ENCODE assay signal across 10 mouse cellular contexts in the genomic region with DNA sequence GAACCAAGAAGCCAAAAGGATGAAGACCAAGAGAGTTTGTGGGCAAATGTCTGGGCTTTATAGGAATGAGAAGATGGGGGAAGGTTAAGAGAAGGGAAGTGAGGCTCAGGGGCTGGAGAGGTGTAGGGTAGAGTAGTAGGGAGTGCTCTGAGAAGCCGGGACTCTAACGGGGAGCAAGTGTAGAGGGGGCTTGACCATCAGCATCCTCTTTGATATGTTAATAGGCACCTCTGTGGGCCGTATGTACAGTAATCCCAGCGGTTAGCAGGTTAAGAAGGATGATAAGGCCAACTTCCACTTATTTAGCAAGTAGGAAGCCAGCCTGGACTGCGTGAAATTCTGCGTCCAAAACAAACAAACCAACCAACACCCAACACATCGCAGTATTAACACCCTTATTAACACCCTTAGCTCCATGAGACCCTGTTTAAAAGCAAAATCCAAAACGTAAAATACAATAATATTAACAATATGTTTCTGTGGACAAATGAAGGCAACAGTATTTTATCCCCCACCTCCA. TPM values are rescaled to one million over a fixed set of nuclear protein-coding genes. Genes with fewer than 3 reads are reported as not detected.
A peak's percentile ranks its signal among the peaks of the same experiment; 100 is the strongest.
DNase-seq lines count a peak whose midpoint lies in the region; ATAC-seq and TF ChIP-seq lines count a peak whose summit lies in the region.
"Had no signal": no experiment of that assay in that cellular context is flagged by ENCODE, and none has a peak within 500 bp of the region (broad histone marks: within the 10 kb centered on the region; RNA-seq: fewer than 3 reads in every experiment).

No protein-coding gene starts in this region.

- DNase-seq in heart, postnatal 25 days (ENCODE audit: low spot score) = no peak
- DNase-seq in lung, adult 18-20 months = no peak
- no peak for DNase-seq in cerebellum, postnatal 10 days

- H3K4me1 ChIP-seq in heart, embryonic 14.5 days (ENCODE audit: control insufficient read depth in 2 of 2, insufficient read depth in 2 of 2, low read length in 2 of 2) = peaks cover 13 to 16% of the 10 kb centered on the region in 2 experiments
- 0 out of 2 replicates have a peak, but pooled peaks cover 1% of the 10 kb centered on the region for H3K4me1 ChIP-seq in cortical plate, adult 2 months (ENCODE audit: control insufficient read depth, insufficient read depth, low read length)
- peaks cover 3% of the 10 kb centered on the region for H3K4me1 ChIP-seq in hindbrain, embryonic 16.5 days (ENCODE audit: control insufficient read depth, insufficient read depth, low read depth, low read length)
- H3K4me1 ChIP-seq in midbrain, embryonic 15.5 days = peaks cover 47% of the 10 kb centered on the region

- no peak for TF ChIP-seq POLR2A in cortical plate, adult 2 months (IDR thresholded peaks at IDR 0.05; ENCODE audit: extremely low read depth, insufficient read depth, low read length)

- no peaks in the 10 kb centered on the region for H3K27me3 ChIP-seq in heart, embryonic 14.5 days (ENCODE audit: control insufficient read depth, insufficient read depth, low read length)
- H3K27me3 ChIP-seq in hindbrain, embryonic 16.5 days (replicated peaks; ENCODE audit: control insufficient read depth, insufficient read depth, low read length) = no peaks in the 10 kb centered on the region
- H3K27me3 ChIP-seq in midbrain, embryonic 15.5 days (replicated peaks) = no peaks in the 10 kb centered on the region

- TF ChIP-seq CTCF in cortical plate, adult 2 months (IDR thresholded peaks at IDR 0.05; ENCODE audit: extremely low read depth, insufficient read depth, low read length) = no peak

- H3K4me2 ChIP-seq in heart, embryonic 14.5 days (ENCODE audit: low read length) = peak overlapping the region; percentile 68
- H3K4me2 ChIP-seq in hindbrain, embryonic 16.5 days (ENCODE audit: low read length) = peak overlapping the region; percentile 90
- peak overlapping the region; percentile 65 for H3K4me2 ChIP-seq in midbrain, embryonic 15.5 days

- peak overlapping the region; percentile 76 for H3K9ac ChIP-seq in heart, embryonic 14.5 days (ENCODE audit: low read length)
- peak overlapping the region; percentile 88 for H3K9ac ChIP-seq in hindbrain, embryonic 16.5 days (ENCODE audit: low read depth, low read length)
- H3K9ac ChIP-seq in midbrain, embryonic 15.5 days = peak overlapping the region; percentile 69

- no peaks in the 10 kb centered on the region for H3K9me3 ChIP-seq in heart, embryonic 14.5 days (ENCODE audit: control insufficient read depth, low read length)
- H3K9me3 ChIP-seq in hindbrain, embryonic 16.5 days (ENCODE audit: control insufficient read depth, low read length) = no peaks in the 10 kb centered on the region
- no peaks in the 10 kb centered on the region for H3K9me3 ChIP-seq in midbrain, embryonic 15.5 days
- H3K9me3 ChIP-seq: G1E had no signal

- intact Hi-C loops in heart, postnatal 25 days (cut with DNase I) = loop anchor here (5.0 kb wide), 1 partner anchor 43 kb away; a partner anchor contains a TSS

- 19% methylated on average over 8 of the region's 8 CpGs for WGBS in heart, embryonic 14.5 days
- 11% methylated on average over 8 of the region's 8 CpGs for WGBS in hindbrain, embryonic 16.5 days
- WGBS in midbrain, embryonic 15.5 days = 4% methylated on average over 8 of the region's 8 CpGs

- H3K4me3 ChIP-seq in heart, embryonic 14.5 days (ENCODE audit: control insufficient read depth in 1 of 2, insufficient read depth in 1 of 2, low read depth in 1 of 2, low read length in 2 of 2) = peak overlapping the region; percentile 48 to 52; a peak in 3 of 4 replicates
- peak overlapping the region; percentile 39 for H3K4me3 ChIP-seq in cortical plate, adult 2 months (ENCODE audit: insufficient read depth, low read length)
- H3K4me3 ChIP-seq in hindbrain, embryonic 16.5 days (ENCODE audit: low read length) = peak overlapping the region; percentile 55
- H3K4me3 ChIP-seq in midbrain, embryonic 15.5 days = peak overlapping the region; percentile 45

- peak overlapping the region; percentile 78 to 88 for H3K27ac ChIP-seq in heart, embryonic 14.5 days (replicated peaks in 1 of 2; ENCODE audit: control insufficient read depth in 1 of 2, insufficient read depth in 1 of 2, low read depth in 2 of 2, low read length in 2 of 2)
- H3K27ac ChIP-seq in cortical plate, adult 2 months (ENCODE audit: insufficient read depth, low read length) = peak overlapping the region; percentile 91; the same call in 1 of the 2 replicates
- peak overlapping the region; percentile 95 for H3K27ac ChIP-seq in hindbrain, embryonic 16.5 days (ENCODE audit: low read depth, low read length)
- peak overlapping the region; percentile 95 for H3K27ac ChIP-seq in midbrain, embryonic 15.5 days

- ATAC-seq in heart, embryonic 14.5 days (ENCODE audit: insufficient number of reproducible peaks, insufficient read depth, low FRiP score, low read depth) = no peak
- no peak for ATAC-seq in hindbrain, embryonic 16.5 days
- ATAC-seq in midbrain, embryonic 15.5 days (replicated peaks) = no peak
- no peak for ATAC-seq in frontal cortex, adult (ENCODE audit: low TSS enrichment)

- H3K36me3 ChIP-seq in heart, embryonic 14.5 days (ENCODE audit: control insufficient read depth, insufficient read depth, low read length) = no peaks in the 10 kb centered on the region
- no peaks in the 10 kb centered on the region for H3K36me3 ChIP-seq in hindbrain, embryonic 16.5 days (ENCODE audit: control insufficient read depth, insufficient read depth, low read length)
- no peaks in the 10 kb centered on the region for H3K36me3 ChIP-seq in midbrain, embryonic 15.5 days (replicated peaks)
- H3K36me3 ChIP-seq: G1E had no signal

RNA-seq across cellular contexts. Expression of a gene that starts 0.5 kb away (rescaled TPM):
- polyA plus RNA-seq in heart, embryonic 14.5 days (2014; fragmentation: Nextera tagmentation; extraction: Ambion mirVana) = 300 and 318 TPM in 2 replicates
- 100 to 1,000 TPM; 157 to 162 TPM for total RNA-seq in heart, postnatal 25 days (2021)
- 640 and 696 TPM in 2 replicates for polyA plus RNA-seq in cortical plate, adult 2 months (2012; rRNA removed)
- polyA plus RNA-seq in hindbrain, embryonic 16.5 days (2015; fragmentation: Nextera tagmentation; extraction: Ambion mirVana) = 410 and 420 TPM in 2 replicates
- 552 and 579 TPM in 2 replicates for polyA plus RNA-seq in midbrain, embryonic 15.5 days (2015; fragmentation: Nextera tagmentation; extraction: Ambion mirVana)

RNA-seq across cellular contexts. Expression of a gene that starts 3.9 kb away (rescaled TPM):
- 4.4 and 5.1 TPM in 2 replicates for polyA plus RNA-seq in heart, embryonic 14.5 days (2014; fragmentation: Nextera tagmentation; extraction: Ambion mirVana)
- 1 to 10 TPM in 1 of 2 experiments, under 1 TPM in 1; 0.88 to 1.6 TPM for total RNA-seq in heart, postnatal 25 days (2021)
- 27.2 and 28.8 TPM in 2 replicates for polyA plus RNA-seq in cortical plate, adult 2 months (2012; rRNA removed)
- polyA plus RNA-seq in hindbrain, embryonic 16.5 days (2015; fragmentation: Nextera tagmentation; extraction: Ambion mirVana) = 73.9 and 86.2 TPM in 2 replicates
- polyA plus RNA-seq in midbrain, embryonic 15.5 days (2015; fragmentation: Nextera tagmentation; extraction: Ambion mirVana) = 90.1 and 90.2 TPM in 2 replicates
- total RNA-seq: G1E had no signal
- polyA plus RNA-seq: G1E had no signal

RNA-seq across cellular contexts. Expression of a gene that starts 18.4 kb away (rescaled TPM):
- 42.4 TPM in 2 replicates for polyA plus RNA-seq in heart, embryonic 14.5 days (2014; fragmentation: Nextera tagmentation; extraction: Ambion mirVana)
- total RNA-seq in heart, postnatal 25 days (2021) = 10 to 100 TPM; 29.7 to 33.2 TPM
- 257 and 259 TPM in 2 replicates for polyA plus RNA-seq in cortical plate, adult 2 months (2012; rRNA removed)
- 202 and 203 TPM in 2 replicates for polyA plus RNA-seq in hindbrain, embryonic 16.5 days (2015; fragmentation: Nextera tagmentation; extraction: Ambion mirVana)
- polyA plus RNA-seq in midbrain, embryonic 15.5 days (2015; fragmentation: Nextera tagmentation; extraction: Ambion mirVana) = 242 and 257 TPM in 2 replicates

RNA-seq across cellular contexts. Expression of a gene that starts 39.1 kb away (rescaled TPM):
- polyA plus RNA-seq in heart, embryonic 14.5 days (2014; fragmentation: Nextera tagmentation; extraction: Ambion mirVana) = 950 and 1,075 TPM in 2 replicates
- total RNA-seq in heart, postnatal 25 days (2021) = 100 to 1,000 TPM; 353 to 372 TPM
- 547 and 628 TPM in 2 replicates for polyA plus RNA-seq in cortical plate, adult 2 months (2012; rRNA removed)
- 1,167 and 1,245 TPM in 2 replicates for polyA plus RNA-seq in hindbrain, embryonic 16.5 days (2015; fragmentation: Nextera tagmentation; extraction: Ambion mirVana)
- polyA plus RNA-seq in midbrain, embryonic 15.5 days (2015; fragmentation: Nextera tagmentation; extraction: Ambion mirVana) = 1,171 and 1,223 TPM in 2 replicates

RNA-seq across cellular contexts. Expression of a gene that starts 44.2 kb away (rescaled TPM):
- not detected in 2 replicates for polyA plus RNA-seq in heart, embryonic 14.5 days (2014; fragmentation: Nextera tagmentation; extraction: Ambion mirVana)
- not detected for total RNA-seq in heart, postnatal 25 days (2021)
- 0.85 and 0.96 TPM in 2 replicates for polyA plus RNA-seq in cortical plate, adult 2 months (2012; rRNA removed)
- polyA plus RNA-seq in hindbrain, embryonic 16.5 days (2015; fragmentation: Nextera tagmentation; extraction: Ambion mirVana) = 1.4 and 1.8 TPM in 2 replicates
- polyA plus RNA-seq in midbrain, embryonic 15.5 days (2015; fragmentation: Nextera tagmentation; extraction: Ambion mirVana) = 1.4 and 1.5 TPM in 2 replicates
- total RNA-seq: heart, postnatal 10 days had no signal
